Mouse (Mus musculus) monocyte, adult 2 months (primary cell): ENCODE data around the gene Tsc22d3.
"Not testable (repeated sequence)": the region's sequence is repeated elsewhere in the genome, so short reads cannot be mapped to it uniquely, and the experiment has no call there.

Experiments
- DNase-seq, 2 experiments: peaks; one replicate each; pipeline ENCODE4 v3.0.0; 2022; ENCODE audit warnings: low spot score in 2 of 2, low read depth in 1 of 2

Tsc22d3 gene

GRCm38 (mm10) chrX:140567711-140568407 lies 32.6 kb downstream of the Tsc22d3 start:
- no peak for DNase-seq

- no peak for DNase-seq
Measured at GRCm38 (mm10) chrX:140565759-140566158, 34.7 kb downstream of the Tsc22d3 start.

- no peak for DNase-seq
Measured at GRCm38 (mm10) chrX:140565212-140565611, 35.2 kb downstream of the Tsc22d3 start.

GRCm38 (mm10) chrX:140564777-140565176 lies 35.7 kb downstream of the Tsc22d3 start:
- no peak for DNase-seq

GRCm38 (mm10) chrX:140558176-140558844 lies 42.1 kb downstream of the Tsc22d3 start:
- no peak for DNase-seq

- no peak for DNase-seq
Measured at GRCm38 (mm10) chrX:140555965-140556364, 44.5 kb downstream of the Tsc22d3 start.

GRCm38 (mm10) chrX:140555423-140555822 lies 45.0 kb downstream of the Tsc22d3 start:
- no peak for DNase-seq

- no peak for DNase-seq
Measured at GRCm38 (mm10) chrX:140547660-140548419, 52.6 kb downstream of the Tsc22d3 start.

GRCm38 (mm10) chrX:140544737-140545136 lies 55.7 kb downstream of the Tsc22d3 start:
- DNase-seq, result no peak

GRCm38 (mm10) chrX:140542938-140543673 lies 57.4 kb downstream of the Tsc22d3 start:
- peak; percentile 76 to 83 for DNase-seq

- no peak for DNase-seq
Measured at GRCm38 (mm10) chrX:140542474-140542845, 58.0 kb downstream of the Tsc22d3 start.

- no peak for DNase-seq
Measured at GRCm38 (mm10) chrX:140541711-140542473, 58.6 kb downstream of the Tsc22d3 start.

- DNase-seq, result no peak
Measured at GRCm38 (mm10) chrX:140540500-140541114, 59.9 kb downstream of the Tsc22d3 start.

- not testable (repeated sequence) for DNase-seq
Measured at GRCm38 (mm10) chrX:140539831-140540230, 60.6 kb downstream of the Tsc22d3 start.

- no peak for DNase-seq
Measured at GRCm38 (mm10) chrX:140539111-140539680, 61.3 kb downstream of the Tsc22d3 start.

GRCm38 (mm10) chrX:140538649-140539048 lies 61.8 kb downstream of the Tsc22d3 start:
- DNase-seq, result no peak

- peak; percentile 63 to 66 for DNase-seq
Measured at GRCm38 (mm10) chrX:140537662-140538061, 62.8 kb downstream of the Tsc22d3 start.

GRCm38 (mm10) chrX:140535487-140535886 lies 65.0 kb downstream of the Tsc22d3 start:
- no peak for DNase-seq

- DNase-seq, result no peak
Measured at GRCm38 (mm10) chrX:140534306-140534705, 66.2 kb downstream of the Tsc22d3 start.

- DNase-seq, result no peak
Measured at GRCm38 (mm10) chrX:140532325-140532724, 68.1 kb downstream of the Tsc22d3 start.
